Mouse (Mus musculus) hindbrain, embryonic 14.5 days (tissue): ENCODE data around the gene Olfr199. TPM values are rescaled to one million over a fixed set of nuclear protein-coding genes. Genes with fewer than 3 reads are reported as not detected.
"Not testable (repeated sequence)": the region's sequence is repeated elsewhere in the genome, so short reads cannot be mapped to it uniquely, and the experiment has no call there.

Experiments used
- ATAC-seq: fragments of 200-750 bp; cut with Nextera tagmentation; 2 replicates; pipeline ENCODE4 v1.8.0; 2017; ENCODE audit warnings: moderate number of reproducible peaks, mild to moderate bottlenecking, moderate TSS enrichment, moderate library complexity; ENCODE audit not compliant: low FRiP score
- DNase-seq: peaks from one replicate; pipeline ENCODE4 v3.0.0-alpha.2; 2015; ENCODE audit warnings: low spot score
- H3K27ac ChIP-seq: fragments of 300-500 bp; sonication (generic); 2 replicates; pipeline ENCODE4 v1.5.1; 2014; ENCODE audit warnings: mild to moderate bottlenecking, moderate library complexity
- H3K27me3 ChIP-seq: fragments of 300-500 bp; sonication (generic); 2 replicates; pipeline ENCODE4 v1.6.1; 2014; ENCODE audit warnings: mild to moderate bottlenecking, low read length, mixed read lengths; ENCODE audit not compliant: control insufficient read depth, insufficient read depth
- H3K36me3 ChIP-seq: fragments of 300-500 bp; sonication (generic); replicated peaks from 2 replicates; pipeline ENCODE4 v1.6.1; 2014; ENCODE audit not compliant: control insufficient read depth, insufficient read depth
- H3K4me1 ChIP-seq: fragments of 300-500 bp; sonication (generic); replicated peaks from 2 replicates; pipeline ENCODE4 v1.6.1; 2014; ENCODE audit warnings: antibody characterized with exemption, low read length, mixed read lengths; ENCODE audit not compliant: control insufficient read depth, insufficient read depth
- H3K4me2 ChIP-seq: fragments of 300-500 bp; sonication (generic); replicated peaks from 2 replicates; pipeline ENCODE4 v1.6.1; 2014; ENCODE audit warnings: mild to moderate bottlenecking, moderate library complexity
- H3K4me3 ChIP-seq: fragments of 300-500 bp; sonication (generic); replicated peaks from 2 replicates; pipeline ENCODE4 v1.5.1; 2014; ENCODE audit warnings: mild to moderate bottlenecking, low read length
- H3K9ac ChIP-seq: fragments of 300-500 bp; sonication (generic); 2 replicates; pipeline ENCODE4 v1.6.1; 2014
- H3K9me3 ChIP-seq: fragments of 300-500 bp; sonication (generic); 2 replicates; pipeline ENCODE4 v1.6.1; 2016; ENCODE audit warnings: low read length; ENCODE audit not compliant: control insufficient read depth
- WGBS: fragments of 180-500 bp; shearing (Covaris S2); extraction: QIAGEN DNeasy Blood & Tissue Kit; methylation state at CpG from one replicate; pipeline ENCODE4 v1.1.7; 2014; 5-methylcytosine and 5-hydroxymethylcytosine counted together
- polyA plus RNA-seq: library from polyadenylated mRNA; unstranded; fragments of >200 nt; fragmentation: Nextera tagmentation; extraction: Ambion mirVana; gene quantifications from 2 replicates; pipeline ENCODE4 v1.2.1, GENCODE M21; 2014

Gene Olfr199
- not detected in 2 replicates for polyA plus RNA-seq

DNA sequence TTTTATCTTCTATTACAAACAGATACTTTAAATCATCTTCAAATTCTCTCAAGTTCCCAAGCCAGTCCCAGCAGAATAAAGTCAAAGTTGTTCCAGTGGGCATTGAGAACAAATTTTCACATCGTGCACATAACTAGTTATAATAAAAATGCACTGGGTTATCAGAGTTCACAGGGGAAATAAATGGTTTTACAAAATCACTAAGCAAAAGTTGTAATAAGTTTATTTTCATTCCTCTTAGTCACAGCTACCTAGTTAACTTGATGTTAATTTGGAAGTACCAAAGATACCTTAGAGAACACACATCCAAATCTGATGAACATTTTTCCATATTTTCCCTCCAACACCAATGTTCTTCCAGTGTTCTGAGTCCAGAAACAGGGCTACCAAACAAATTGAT lies at the start of gene Olfr199:
Gene Olfr199, minus strand, starts transcription at position 101 of the 400 bp plus-strand sequence.
- WGBS, result 89% methylated on average over 1 of the region's 1 CpGs
- not testable (repeated sequence) for H3K9ac ChIP-seq, H3K27ac ChIP-seq, H3K4me3 ChIP-seq, H3K27me3 ChIP-seq, ATAC-seq, DNase-seq, H3K36me3 ChIP-seq, H3K4me2 ChIP-seq, H3K9me3 ChIP-seq, H3K4me1 ChIP-seq

DNA sequence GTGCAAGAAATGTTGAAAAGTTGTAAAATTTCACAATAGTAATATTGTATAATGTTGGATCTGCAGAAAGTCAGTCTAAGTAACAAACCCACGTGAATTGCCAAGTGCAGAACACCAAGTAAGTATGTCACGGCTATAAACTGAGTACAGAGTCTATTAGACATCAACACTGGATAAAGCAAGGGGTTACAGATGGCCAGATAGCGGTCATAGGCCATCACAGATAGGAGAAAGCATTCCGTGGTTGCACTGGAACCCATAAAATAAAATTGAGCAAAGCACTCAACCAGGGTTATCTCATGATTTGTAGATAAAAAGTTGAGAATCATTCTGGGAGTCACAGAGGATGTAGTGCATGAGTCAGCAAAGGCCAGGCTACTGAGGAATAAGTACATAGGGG lies 49.5 kb upstream of the Olfr199 start:
- 91% methylated on average over 4 of the region's 4 CpGs for whole genome bisulfite sequencing
- ATAC-seq, H3K9ac ChIP-seq, H3K4me3 ChIP-seq, DNase-seq, H3K4me2 ChIP-seq, H3K36me3 ChIP-seq, H3K4me1 ChIP-seq, H3K9me3 ChIP-seq, H3K27ac ChIP-seq, H3K27me3 ChIP-seq: not testable (repeated sequence)

DNA sequence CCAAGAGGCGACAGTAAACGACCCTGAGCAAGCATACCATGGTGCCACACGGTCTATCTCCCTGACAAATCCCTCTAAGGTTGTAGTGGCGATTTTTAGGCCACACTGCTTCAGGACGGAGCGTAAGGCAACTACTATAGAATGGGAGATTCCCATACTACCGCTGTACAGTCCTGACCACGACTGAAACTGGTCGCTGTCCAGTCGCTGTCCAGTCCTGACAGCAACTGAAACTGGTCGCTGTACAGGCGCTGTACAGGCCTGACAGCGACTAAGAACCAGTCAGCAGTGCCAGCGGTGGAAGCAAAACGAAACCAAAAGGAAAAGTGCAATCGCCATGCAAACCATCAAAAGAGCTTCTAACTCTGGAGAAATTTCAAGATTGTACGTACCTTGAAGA lies 30.1 kb upstream of the Olfr199 start:
- Histone ChIP-seq H3K4me1 (no peaks in the 10 kb centered on the region), H3K4me3 (no peak overlapping the region), H3K27ac (no peak overlapping the region), H3K36me3 (no peaks in the 10 kb centered on the region), H3K9ac (no peak overlapping the region), H3K27me3 (no peaks in the 10 kb centered on the region), H3K9me3 (0 out of 2 replicates have a peak, but pooled peaks cover 5% of the 10 kb centered on the region), H3K4me2 (no peak overlapping the region)
- 87% methylated on average over 17 of the region's 17 CpGs for WGBS
- no peak for ATAC-seq
- DNase-seq, result no peak

DNA sequence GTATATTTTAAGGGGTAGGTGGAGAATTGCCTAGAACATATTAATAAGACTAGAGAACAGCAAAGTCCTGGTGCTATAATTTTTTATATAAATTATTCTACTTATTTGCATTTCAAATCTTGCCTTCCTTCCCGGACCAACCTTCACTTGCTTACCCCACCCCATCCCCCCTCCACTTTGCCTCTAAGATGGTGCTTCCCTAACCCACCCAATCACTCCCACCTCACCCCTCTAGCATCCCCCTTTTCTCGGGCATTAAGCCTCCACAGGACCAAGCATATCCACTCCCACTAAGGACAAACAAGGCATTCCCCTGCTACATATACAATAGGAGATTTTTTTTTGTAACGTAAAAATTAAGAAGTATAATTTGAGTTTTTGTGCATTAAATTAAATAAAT lies 1.7 kb downstream of the Olfr199 start:
- H3K4me1 ChIP-seq, H3K4me3 ChIP-seq, H3K27me3 ChIP-seq, H3K4me2 ChIP-seq, H3K9ac ChIP-seq, H3K27ac ChIP-seq, H3K36me3 ChIP-seq, H3K9me3 ChIP-seq, DNase-seq, ATAC-seq: not testable (repeated sequence)
- 79% methylated on average over 3 of the region's 3 CpGs for WGBS

DNA sequence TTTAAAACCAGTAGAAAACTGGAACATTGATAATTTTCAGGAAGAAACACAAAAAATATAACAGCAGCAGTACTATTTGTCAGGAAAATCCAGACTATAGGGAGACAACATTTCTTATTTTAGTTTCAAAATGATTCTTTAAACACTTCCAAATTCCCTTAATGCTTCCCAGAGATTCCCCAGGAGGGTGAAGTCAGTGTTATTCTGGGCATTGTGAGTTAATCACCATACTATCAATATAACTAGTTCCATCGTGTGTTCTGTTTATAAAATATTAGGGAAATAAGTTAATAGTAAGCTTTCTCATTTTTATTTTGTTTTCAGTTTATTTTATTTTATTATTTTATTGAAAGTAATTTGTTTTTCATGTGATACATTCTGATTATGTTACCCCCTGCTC lies 16.1 kb downstream of the Olfr199 start, which contains the start of gene Olfr198:
Gene Olfr198, minus strand, starts transcription at position 101 of the 400 bp plus-strand sequence.
- WGBS, result 67% methylated on average over 1 of the region's 1 CpGs
- not testable (repeated sequence) for ATAC-seq

DNA sequence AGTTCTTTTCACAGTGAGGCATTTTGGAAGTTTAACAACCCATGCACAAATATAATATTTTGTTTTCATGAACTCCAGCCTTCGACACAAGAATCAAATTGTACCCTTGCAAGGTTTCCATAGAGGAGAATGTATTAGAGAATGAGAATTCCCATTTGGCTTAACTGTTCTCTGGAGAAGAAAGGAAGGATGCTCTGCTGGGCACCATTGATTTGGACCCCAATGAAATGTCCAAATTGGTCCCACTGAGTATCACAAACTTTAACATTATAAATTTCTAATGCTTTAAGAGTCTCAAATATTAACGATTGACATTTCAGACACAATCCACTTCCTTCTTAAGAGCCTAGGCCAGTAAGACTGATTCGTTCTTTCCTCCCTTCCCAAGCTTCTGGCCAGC lies 49.2 kb downstream of the Olfr199 start, which contains the start of gene Olfr196:
Gene Olfr196, minus strand, starts transcription at position 101 of the 400 bp plus-strand sequence.
- H3K27ac ChIP-seq, result no peak within 1 kb of the TSS
- WGBS, result 76% methylated on average over 3 of the region's 3 CpGs
- H3K36me3 ChIP-seq, result no peaks in the 10 kb centered on the region
- no peak within 1 kb of the TSS for H3K4me3 ChIP-seq
- DNase-seq (no peak), ATAC-seq (no peak)
- H3K9ac ChIP-seq, result no peak within 1 kb of the TSS
- no peaks in the 10 kb centered on the region for H3K27me3 ChIP-seq
- no peaks in the 10 kb centered on the region for H3K9me3 ChIP-seq
- no peaks in the 10 kb centered on the region for H3K4me1 ChIP-seq
- H3K4me2 ChIP-seq, result no peak within 1 kb of the TSS

More for the DNA sequence above, 16.1 kb downstream of the Olfr199 start, which contains the start of gene Olfr198:
- not testable (repeated sequence) for H3K4me2 ChIP-seq, DNase-seq, H3K36me3 ChIP-seq, H3K4me1 ChIP-seq, H3K9ac ChIP-seq, H3K27ac ChIP-seq, H3K27me3 ChIP-seq, H3K4me3 ChIP-seq, H3K9me3 ChIP-seq

Other genes with a start within 250 kb of the Olfr199 start
- gene Olfr183, start 224.4 kb downstream of the Olfr199 start, polyA plus RNA-seq, result not detected in 2 replicates
- not detected in 2 replicates for gene Olfr186, start 189.5 kb downstream of the Olfr199 start, polyA plus RNA-seq
- gene Olfr187, start 180.0 kb downstream of the Olfr199 start, polyA plus RNA-seq, result not detected in 2 replicates
- not detected in 2 replicates for gene Olfr190, start 141.8 kb downstream of the Olfr199 start, polyA plus RNA-seq
- gene Olfr191, start 129.9 kb downstream of the Olfr199 start, polyA plus RNA-seq, result not detected in 2 replicates
- gene Olfr193, start 107.9 kb downstream of the Olfr199 start, polyA plus RNA-seq, result not detected in 2 replicates
- gene Olfr194, start 98.7 kb downstream of the Olfr199 start, polyA plus RNA-seq, result not detected in 2 replicates
- gene Olfr195, start 72.7 kb downstream of the Olfr199 start, polyA plus RNA-seq, result not detected in 2 replicates
- not detected in 2 replicates for gene Olfr196, start 49.3 kb downstream of the Olfr199 start, polyA plus RNA-seq
- gene Olfr198, start 16.2 kb downstream of the Olfr199 start, polyA plus RNA-seq, result not detected in 2 replicates
- gene Olfr201, start 52.9 kb upstream of the Olfr199 start, polyA plus RNA-seq, result not detected in 2 replicates
- not detected in 2 replicates for gene Olfr202, start 67.0 kb upstream of the Olfr199 start, polyA plus RNA-seq
- gene Olfr203, start 79.1 kb upstream of the Olfr199 start, polyA plus RNA-seq, result not detected in 2 replicates
- gene Olfr204, start 98.5 kb upstream of the Olfr199 start, polyA plus RNA-seq, result not detected in 2 replicates
- not detected in 2 replicates for gene Olfr205, start 111.4 kb upstream of the Olfr199 start, polyA plus RNA-seq
- not detected in 2 replicates for gene Olfr206, start 129.5 kb upstream of the Olfr199 start, polyA plus RNA-seq
- gene Olfr209, start 144.2 kb upstream of the Olfr199 start, polyA plus RNA-seq, result not detected in 2 replicates
- gene Gabrr3, start 187.6 kb upstream of the Olfr199 start, polyA plus RNA-seq, result 0.08 TPM in 1 of 2 replicates, not detected in the other